Mouse (Mus musculus): ENCODE measurements around the gene Pqlc2. TPM values are rescaled to one million over a fixed set of nuclear protein-coding genes. Genes with fewer than 3 reads are reported as not detected.

Pqlc2 gene
- polyA plus RNA-seq, 1 experiment from 2014 or later: 12.7 TPM

DNA sequence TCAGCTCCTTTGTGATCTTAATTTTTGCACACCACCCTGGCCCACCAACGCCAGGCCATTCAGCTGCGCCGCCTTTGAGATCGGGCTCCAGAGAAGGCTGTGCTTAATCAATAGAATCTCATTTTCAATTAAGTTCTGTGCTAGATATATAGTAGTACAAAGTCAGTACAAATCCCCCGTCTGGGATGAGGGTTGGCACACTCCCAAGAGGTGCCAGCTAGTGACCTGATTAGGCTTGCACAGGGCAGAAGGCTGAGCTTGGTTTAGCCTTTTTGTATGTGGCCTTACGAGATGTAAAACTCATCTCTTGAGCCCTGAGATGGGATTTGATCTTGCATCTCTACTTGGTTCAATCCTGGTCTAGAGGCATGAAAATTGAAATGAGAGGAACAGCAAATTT, 47.5 kb downstream of the Pqlc2 start:
- no peak for ATAC-seq (ENCODE audit: insufficient read depth)
- H3K36me3 ChIP-seq (replicated peaks): peaks cover 82% of the 10 kb centered on the region
- no peak overlapping the region for H3K4me3 ChIP-seq (replicated peaks)
- no peak overlapping the region for H3K9ac ChIP-seq
- H3K4me2 ChIP-seq: no peak overlapping the region
- H3K4me1 ChIP-seq (replicated peaks): no peaks in the 10 kb centered on the region
- no peaks in the 10 kb centered on the region for H3K9me3 ChIP-seq (replicated peaks)
- no peak overlapping the region for H3K27ac ChIP-seq (replicated peaks)
- 87% methylated on average over 6 of the region's 6 CpGs for WGBS (ENCODE audit: insufficient replicate concordance)
- H3K27me3 ChIP-seq: no peaks in the 10 kb centered on the region

DNA sequence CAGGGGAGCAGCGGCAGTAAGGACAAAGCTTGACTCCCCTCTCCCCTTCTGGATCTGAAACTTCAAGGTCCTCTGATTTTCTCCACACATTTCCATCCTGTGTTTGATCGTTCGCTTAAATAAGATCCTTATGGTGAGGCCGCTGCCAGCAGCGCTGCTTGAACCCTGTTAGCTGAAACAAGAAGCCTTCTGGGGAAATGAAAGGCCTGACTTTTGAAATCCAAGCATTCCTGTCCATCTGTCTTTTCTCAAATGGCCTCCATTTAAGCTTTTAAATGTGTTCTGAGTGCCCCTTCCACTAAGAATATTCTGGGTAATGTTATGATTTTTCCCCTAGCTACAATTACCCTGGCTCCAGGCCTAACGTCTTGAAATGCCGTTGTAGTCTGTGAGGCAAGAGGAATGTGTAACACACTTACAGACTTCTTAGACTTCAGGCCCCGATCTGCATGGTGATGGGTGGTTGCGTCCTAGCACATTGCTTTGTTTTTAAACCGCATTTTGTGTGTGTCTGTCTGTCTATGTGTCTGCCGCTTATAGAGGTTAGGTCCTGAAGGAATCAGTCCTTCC, 51.1 kb downstream of the Pqlc2 start:
- ATAC-seq (ENCODE audit: insufficient read depth): no peak
- H3K27me3 ChIP-seq: no peaks in the 10 kb centered on the region
- no peak overlapping the region for H3K9ac ChIP-seq
- peaks cover 86% of the 10 kb centered on the region for H3K36me3 ChIP-seq (replicated peaks)
- H3K9me3 ChIP-seq (replicated peaks): no peaks in the 10 kb centered on the region
- H3K27ac ChIP-seq (replicated peaks): no peak overlapping the region
- 79% methylated on average over 11 of the region's 11 CpGs for WGBS (ENCODE audit: insufficient replicate concordance)
- no peak overlapping the region for H3K4me3 ChIP-seq (replicated peaks)
- H3K4me2 ChIP-seq: no peak overlapping the region
- H3K4me1 ChIP-seq (replicated peaks): no peaks in the 10 kb centered on the region

DNA sequence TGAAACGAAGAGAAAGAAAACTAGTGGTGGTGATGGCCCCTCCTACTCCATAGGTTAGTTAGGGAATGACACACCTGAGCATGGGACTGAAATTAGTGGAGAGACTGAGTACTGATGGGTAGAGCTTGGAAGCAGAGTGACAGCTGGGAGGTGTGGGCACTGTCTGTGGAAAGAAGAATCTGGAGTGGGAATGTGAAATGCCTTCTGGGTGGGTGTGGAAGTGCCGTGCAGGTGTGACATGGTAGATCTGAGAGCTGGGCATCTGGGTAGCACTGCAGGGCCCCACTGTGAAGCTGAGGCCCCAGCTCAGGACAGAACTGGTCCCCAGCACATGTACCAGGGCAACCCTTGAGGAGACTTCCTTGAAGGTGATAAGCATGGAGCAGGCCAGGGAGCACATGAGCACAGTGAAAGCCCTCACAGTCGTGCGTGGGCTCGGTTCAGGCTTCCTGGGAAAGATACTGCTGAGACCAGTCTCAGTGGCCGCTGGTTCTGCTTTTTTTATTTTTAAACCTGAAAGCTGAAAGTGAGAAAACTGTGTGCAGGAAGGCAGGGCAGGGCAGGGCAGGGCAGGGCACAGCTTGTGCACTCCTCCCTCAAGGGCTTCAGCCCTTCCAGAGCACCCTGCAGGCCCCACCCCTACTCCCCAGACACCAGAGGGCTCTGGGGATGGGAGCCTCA, 51.7 kb downstream of the Pqlc2 start:
- Histone ChIP-seq H3K36me3 (replicated peaks) (peaks cover 80% of the 10 kb centered on the region), H3K4me2 (no peak overlapping the region), H3K9me3 (replicated peaks) (no peaks in the 10 kb centered on the region), H3K4me3 (replicated peaks) (no peak overlapping the region), H3K9ac (no peak overlapping the region), H3K27ac (replicated peaks) (no peak overlapping the region), H3K27me3 (no peaks in the 10 kb centered on the region), H3K4me1 (replicated peaks) (no peaks in the 10 kb centered on the region)
- ATAC-seq (ENCODE audit: insufficient read depth): no peak
- 67% methylated on average over 6 of the region's 6 CpGs for WGBS (ENCODE audit: insufficient replicate concordance)

DNA sequence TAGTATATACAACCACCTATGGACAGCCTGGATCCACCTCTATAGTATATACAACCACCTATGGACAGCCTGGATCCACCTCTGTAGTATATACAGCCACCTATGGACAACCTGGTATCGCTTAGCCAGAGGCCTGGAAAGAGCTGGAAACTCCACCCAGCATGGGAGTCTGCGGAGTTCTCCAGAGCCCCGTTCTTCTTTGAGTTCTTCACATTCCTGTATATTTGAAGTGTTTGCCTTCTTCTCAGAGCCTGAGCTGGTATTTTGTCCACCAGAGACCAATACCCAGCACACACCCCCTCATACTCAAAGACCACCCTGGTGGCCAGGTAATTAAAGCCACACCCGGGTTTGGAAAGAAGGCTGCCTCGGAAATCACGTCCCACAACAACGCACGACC, 53.8 kb downstream of the Pqlc2 start:
- no peaks in the 10 kb centered on the region for H3K9me3 ChIP-seq (replicated peaks)
- H3K4me2 ChIP-seq: no peak overlapping the region
- no peak overlapping the region for H3K4me3 ChIP-seq (replicated peaks)
- H3K27ac ChIP-seq (replicated peaks): no peak overlapping the region
- H3K9ac ChIP-seq: no peak overlapping the region
- WGBS (ENCODE audit: insufficient replicate concordance): 85% methylated on average over 8 of the region's 8 CpGs
- no peaks in the 10 kb centered on the region for H3K27me3 ChIP-seq
- peaks cover 2% of the 10 kb centered on the region for H3K4me1 ChIP-seq (replicated peaks)
- ATAC-seq (ENCODE audit: insufficient read depth): no peak
- H3K36me3 ChIP-seq (replicated peaks): peaks cover 59% of the 10 kb centered on the region

DNA sequence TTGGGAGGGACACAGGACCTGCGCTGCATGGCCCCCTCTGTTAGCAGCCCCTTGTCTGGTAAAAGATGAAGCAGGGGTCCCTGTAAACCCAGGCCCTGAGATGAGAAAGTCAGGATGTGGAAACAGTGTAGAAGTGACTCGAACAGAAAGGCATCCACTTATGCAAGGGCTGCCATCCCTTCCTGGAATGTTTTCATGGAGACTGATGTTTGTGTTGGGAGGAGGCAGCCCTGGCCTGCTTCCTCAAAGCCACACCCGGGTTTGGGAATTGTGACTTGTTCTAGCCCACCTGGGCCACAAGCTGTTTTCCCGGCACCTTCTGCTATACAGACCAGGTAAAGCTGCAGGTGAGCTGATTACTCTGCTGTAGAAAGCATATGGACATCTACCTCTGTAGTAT, 54.4 kb downstream of the Pqlc2 start:
- H3K27ac ChIP-seq (replicated peaks): no peak overlapping the region
- H3K9me3 ChIP-seq (replicated peaks): no peaks in the 10 kb centered on the region
- H3K36me3 ChIP-seq (replicated peaks): peaks cover 53% of the 10 kb centered on the region
- H3K4me1 ChIP-seq (replicated peaks): peaks cover 8% of the 10 kb centered on the region
- no peak overlapping the region for H3K9ac ChIP-seq
- H3K4me3 ChIP-seq (replicated peaks): no peak overlapping the region
- 72% methylated on average over 4 of the region's 4 CpGs for WGBS (ENCODE audit: insufficient replicate concordance)
- no peak for ATAC-seq (ENCODE audit: insufficient read depth)
- H3K4me2 ChIP-seq: no peak overlapping the region
- no peaks in the 10 kb centered on the region for H3K27me3 ChIP-seq

DNA sequence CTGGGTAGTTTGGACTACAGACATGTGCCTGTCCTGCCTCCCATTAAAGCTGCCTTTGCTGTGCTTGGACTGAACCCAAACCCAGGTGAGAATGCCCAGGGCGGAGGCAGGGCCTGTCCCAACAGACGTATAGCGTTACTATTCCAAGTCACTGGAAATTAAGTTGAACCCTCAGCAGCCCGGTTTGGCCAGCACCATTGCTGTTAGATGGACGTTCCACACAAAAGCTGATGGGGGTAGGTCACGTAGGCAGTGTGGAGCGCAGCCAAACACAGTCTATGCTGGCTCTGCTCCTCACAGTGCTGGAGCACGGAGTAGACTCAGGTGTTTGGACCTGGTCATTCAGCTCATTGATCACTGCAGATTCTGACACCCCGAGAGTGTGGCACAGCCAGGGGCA, 57.3 kb downstream of the Pqlc2 start:
- Histone ChIP-seq H3K27ac (replicated peaks) (no peak overlapping the region), H3K36me3 (replicated peaks) (peaks cover 27% of the 10 kb centered on the region), H3K27me3 (no peaks in the 10 kb centered on the region), H3K4me3 (replicated peaks) (no peak overlapping the region), H3K9me3 (replicated peaks) (no peaks in the 10 kb centered on the region), H3K4me1 (replicated peaks) (peaks cover 27% of the 10 kb centered on the region), H3K4me2 (no peak overlapping the region), H3K9ac (no peak overlapping the region)
- 78% methylated on average over 9 of the region's 9 CpGs for WGBS (ENCODE audit: insufficient replicate concordance)
- ATAC-seq (ENCODE audit: insufficient read depth): no peak

DNA sequence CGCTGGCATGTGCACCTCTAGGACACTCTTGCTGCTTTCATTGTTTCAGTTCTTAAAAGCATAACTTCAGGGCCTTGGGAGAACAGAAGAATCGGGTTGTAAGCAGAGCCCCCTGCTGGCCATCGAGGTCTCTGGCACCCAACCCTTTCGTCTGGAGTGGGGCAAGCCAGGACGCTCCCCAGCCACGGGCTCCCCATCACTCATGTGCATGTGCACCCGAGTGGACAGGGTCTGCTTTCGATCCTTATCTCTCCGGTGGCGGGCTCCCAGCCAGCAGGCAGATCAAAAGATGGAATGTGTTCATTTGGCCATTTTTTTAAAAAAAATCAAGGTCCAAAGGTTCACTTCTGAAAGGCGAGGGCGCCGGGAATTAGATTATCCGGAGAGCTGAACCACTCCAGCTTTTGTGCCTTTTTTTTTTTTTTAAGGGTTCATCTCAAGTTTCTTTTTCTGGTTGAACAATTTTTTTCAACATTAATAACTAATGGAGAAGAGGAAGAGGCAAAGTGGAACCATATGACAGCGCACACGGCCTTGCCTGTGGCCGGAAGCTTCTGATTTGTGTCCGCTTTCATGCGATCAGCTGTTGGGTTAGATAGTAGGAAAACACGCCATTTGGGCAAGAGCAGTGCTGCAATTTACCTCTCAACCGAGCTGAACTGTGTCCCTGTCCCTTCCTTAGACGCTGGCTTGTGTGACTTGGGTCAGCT, 58.3 kb downstream of the Pqlc2 start:
- Histone ChIP-seq H3K9ac (no peak overlapping the region), H3K4me3 (replicated peaks) (no peak overlapping the region), H3K4me1 (replicated peaks) (peaks cover 27% of the 10 kb centered on the region), H3K27me3 (no peaks in the 10 kb centered on the region), H3K36me3 (replicated peaks) (peaks cover 17% of the 10 kb centered on the region), H3K9me3 (replicated peaks) (no peaks in the 10 kb centered on the region), H3K27ac (replicated peaks) (no peak overlapping the region), H3K4me2 (no peak overlapping the region)
- 51% methylated on average over 22 of the region's 22 CpGs for WGBS (ENCODE audit: insufficient replicate concordance)
- ATAC-seq (ENCODE audit: insufficient read depth): no peak

DNA sequence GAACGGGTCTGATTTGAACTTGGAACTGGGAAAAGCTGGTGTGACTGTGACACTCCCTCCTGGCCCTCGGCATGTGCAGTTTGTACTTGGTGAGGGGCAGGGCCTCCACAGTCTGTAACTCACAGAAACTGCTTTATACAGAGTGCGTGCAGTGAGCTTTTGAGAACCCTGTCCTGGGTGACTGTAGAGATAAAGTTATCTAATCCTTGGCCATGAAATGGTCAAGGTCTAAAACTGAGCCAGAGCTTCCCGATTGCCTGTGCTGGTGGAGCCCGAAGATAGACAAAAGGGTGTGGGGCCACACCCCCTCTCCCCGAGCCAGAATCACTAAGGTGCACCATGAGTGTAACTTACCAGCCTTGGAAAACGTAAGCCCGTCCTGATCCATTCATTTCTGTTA, 59.6 kb downstream of the Pqlc2 start:
- no peak overlapping the region for H3K9ac ChIP-seq
- H3K27me3 ChIP-seq: no peaks in the 10 kb centered on the region
- no peak overlapping the region for H3K27ac ChIP-seq (replicated peaks)
- H3K4me2 ChIP-seq: no peak overlapping the region
- H3K4me3 ChIP-seq (replicated peaks): no peak overlapping the region
- peak; percentile 44; the same call in 1 of the 2 replicates for ATAC-seq (ENCODE audit: insufficient read depth)
- H3K9me3 ChIP-seq (replicated peaks): no peaks in the 10 kb centered on the region
- WGBS (ENCODE audit: insufficient replicate concordance): 33% methylated on average over 8 of the region's 8 CpGs
- peaks cover 10% of the 10 kb centered on the region; the same call in 1 of the 2 replicates for H3K36me3 ChIP-seq (replicated peaks)
- H3K4me1 ChIP-seq (replicated peaks): peaks cover 27% of the 10 kb centered on the region

DNA sequence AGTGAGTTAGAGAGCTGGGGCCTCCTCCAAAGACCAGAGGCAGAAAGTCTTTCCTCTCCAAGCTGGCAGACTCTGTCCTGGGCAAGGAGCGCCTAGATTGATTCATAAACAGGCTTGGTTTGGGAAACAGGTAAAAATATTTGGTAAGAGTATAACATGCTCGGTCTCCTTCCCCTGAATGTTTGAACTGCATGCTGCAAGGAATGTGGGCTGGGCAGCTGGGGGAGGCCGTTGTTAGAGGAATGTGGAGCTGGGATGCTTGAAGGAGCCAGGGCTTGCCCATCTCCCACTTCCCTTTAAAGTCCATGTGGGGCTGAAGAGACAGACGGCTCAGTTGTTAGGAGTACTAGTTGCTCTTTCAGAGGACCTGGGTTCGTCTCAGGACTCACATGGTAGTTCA, 60.5 kb downstream of the Pqlc2 start:
- Histone ChIP-seq H3K4me1 (replicated peaks) (peaks cover 27% of the 10 kb centered on the region), H3K27me3 (no peaks in the 10 kb centered on the region), H3K9ac (no peak overlapping the region), H3K36me3 (replicated peaks) (peaks cover 6% of the 10 kb centered on the region; the same call in 1 of the 2 replicates), H3K9me3 (replicated peaks) (no peaks in the 10 kb centered on the region), H3K4me3 (replicated peaks) (no peak overlapping the region), H3K27ac (replicated peaks) (no peak overlapping the region), H3K4me2 (no peak overlapping the region)
- WGBS (ENCODE audit: insufficient replicate concordance): 58% methylated on average over 5 of the region's 5 CpGs
- no peak for ATAC-seq (ENCODE audit: insufficient read depth)

DNA sequence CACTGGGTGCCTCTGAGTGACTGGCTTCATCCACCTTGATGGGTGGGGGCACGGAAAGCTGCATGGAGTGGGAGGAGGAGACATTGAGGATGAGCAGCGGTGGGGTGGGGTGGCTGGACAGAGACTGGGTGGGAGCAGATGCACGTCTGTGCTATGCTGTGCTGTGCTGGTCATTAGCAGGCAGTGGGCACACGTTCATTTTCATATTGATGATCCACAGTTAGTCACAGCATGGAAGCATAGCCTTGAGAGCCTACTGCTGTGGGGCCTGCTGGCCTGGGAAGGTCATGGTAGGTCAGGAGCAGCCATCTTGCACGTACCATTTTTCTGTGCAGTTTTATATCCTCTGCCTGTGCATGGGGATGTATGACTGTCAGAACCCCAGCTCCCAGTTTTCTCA, 61.8 kb downstream of the Pqlc2 start:
- 69% methylated on average over 5 of the region's 5 CpGs for WGBS (ENCODE audit: insufficient replicate concordance)
- no peaks in the 10 kb centered on the region for H3K9me3 ChIP-seq (replicated peaks)
- peaks cover 27% of the 10 kb centered on the region for H3K4me1 ChIP-seq (replicated peaks)
- H3K4me2 ChIP-seq: no peak overlapping the region
- no peak overlapping the region for H3K27ac ChIP-seq (replicated peaks)
- H3K27me3 ChIP-seq: no peaks in the 10 kb centered on the region
- 0 out of 2 replicates have a peak, but pooled peaks cover 6% of the 10 kb centered on the region for H3K36me3 ChIP-seq (replicated peaks)
- no peak for ATAC-seq (ENCODE audit: insufficient read depth)
- H3K9ac ChIP-seq: no peak overlapping the region
- no peak overlapping the region for H3K4me3 ChIP-seq (replicated peaks)

DNA sequence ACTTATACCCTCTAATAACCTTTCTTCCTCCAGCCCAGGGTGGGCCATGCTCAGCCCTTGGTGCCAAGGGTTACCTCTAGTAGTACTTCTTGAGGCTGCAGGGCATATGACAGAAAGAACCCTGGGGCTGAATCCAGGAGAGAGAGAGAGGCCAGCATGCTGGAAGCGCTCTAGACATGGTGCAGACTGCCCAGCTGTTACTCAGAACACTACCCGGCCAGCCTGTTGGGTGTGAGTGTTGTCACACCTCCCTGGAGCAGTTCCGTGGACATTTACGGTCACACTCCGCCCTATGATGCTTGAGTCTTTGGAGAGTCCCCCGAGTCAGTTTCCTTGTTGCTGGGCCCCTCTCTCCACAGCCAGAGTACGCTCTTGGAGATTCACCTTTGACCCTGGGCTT, 62.5 kb downstream of the Pqlc2 start:
- H3K4me3 ChIP-seq (replicated peaks): no peak overlapping the region
- H3K9ac ChIP-seq: no peak overlapping the region
- no peak overlapping the region for H3K4me2 ChIP-seq
- H3K27me3 ChIP-seq: no peaks in the 10 kb centered on the region
- no peak overlapping the region for H3K27ac ChIP-seq (replicated peaks)
- no peak for ATAC-seq (ENCODE audit: insufficient read depth)
- H3K9me3 ChIP-seq (replicated peaks): no peaks in the 10 kb centered on the region
- H3K4me1 ChIP-seq (replicated peaks): peaks cover 27% of the 10 kb centered on the region
- WGBS (ENCODE audit: insufficient replicate concordance): 76% methylated on average over 7 of the region's 7 CpGs
- 0 out of 2 replicates have a peak, but pooled peaks cover 6% of the 10 kb centered on the region for H3K36me3 ChIP-seq (replicated peaks)
